Mouse (Mus musculus) thymus, adult 18-20 months (tissue): ENCODE results near the gene Tcl1b5.
"Not testable (repeated sequence)": the region's sequence is repeated elsewhere in the genome, so short reads cannot be mapped to it uniquely, and the experiment has no call there.

Source experiments
- DNase-seq, 2 experiments: peaks; one replicate each; pipeline ENCODE4 v3.0.0; 2022; ENCODE audit warnings: mixed read lengths in 2 of 2

The Tcl1b5 gene

GRCm38 (mm10) chr12:105176044-105176443 lies at the start of gene Tcl1b5:
TSS of gene Tcl1b5 (plus strand) at chr12:105176344.
- not testable (repeated sequence) for DNase-seq

- no peak for DNase-seq
Observed at GRCm38 (mm10) chr12:105126516-105126915, 49.6 kb upstream of the Tcl1b5 start.

- no peak for DNase-seq
Observed at GRCm38 (mm10) chr12:105127607-105128006, 48.5 kb upstream of the Tcl1b5 start.

- DNase-seq: not testable (repeated sequence)
Observed at GRCm38 (mm10) chr12:105129494-105130205, 46.5 kb upstream of the Tcl1b5 start.

GRCm38 (mm10) chr12:105134167-105134566 lies 42.0 kb upstream of the Tcl1b5 start:
- DNase-seq: not testable (repeated sequence)

- not testable (repeated sequence) for DNase-seq
Observed at GRCm38 (mm10) chr12:105134826-105135225, 41.3 kb upstream of the Tcl1b5 start.

GRCm38 (mm10) chr12:105137729-105138128 lies 38.4 kb upstream of the Tcl1b5 start:
- DNase-seq: not testable (repeated sequence)

- no peak for DNase-seq
Observed at GRCm38 (mm10) chr12:105143096-105143495, 33.0 kb upstream of the Tcl1b5 start.

GRCm38 (mm10) chr12:105144928-105145327 lies 31.2 kb upstream of the Tcl1b5 start:
- DNase-seq: not testable (repeated sequence)

GRCm38 (mm10) chr12:105145714-105146113 lies 30.4 kb upstream of the Tcl1b5 start, which contains the start of gene Tcl1b2:
TSS of gene Tcl1b2 (plus strand) at chr12:105146014.
- no peak for DNase-seq

GRCm38 (mm10) chr12:105155286-105155685 lies 20.9 kb upstream of the Tcl1b5 start:
- not testable (repeated sequence) for DNase-seq

GRCm38 (mm10) chr12:105158842-105159241 lies 17.3 kb upstream of the Tcl1b5 start:
- no peak for DNase-seq

GRCm38 (mm10) chr12:105159390-105159789 lies 16.8 kb upstream of the Tcl1b5 start, which contains the start of gene Tcl1b1:
TSS of gene Tcl1b1 (plus strand) at chr12:105159690.
- no peak for DNase-seq

- DNase-seq: no peak
Observed at GRCm38 (mm10) chr12:105166734-105167133, 9.4 kb upstream of the Tcl1b5 start.

- DNase-seq: no peak
Observed at GRCm38 (mm10) chr12:105173366-105173765, 2.8 kb upstream of the Tcl1b5 start.

GRCm38 (mm10) chr12:105174318-105174717 lies 1.8 kb upstream of the Tcl1b5 start:
- peak; percentile 16 to 19 for DNase-seq

GRCm38 (mm10) chr12:105181040-105181644 lies 5.0 kb downstream of the Tcl1b5 start:
- not testable (repeated sequence) for DNase-seq

- DNase-seq: peak in 1 of 2 experiments; percentile 3
Observed at GRCm38 (mm10) chr12:105188980-105189379, 12.8 kb downstream of the Tcl1b5 start.

- not testable (repeated sequence) for DNase-seq
Observed at GRCm38 (mm10) chr12:105190743-105191142, 14.6 kb downstream of the Tcl1b5 start, which contains the start of gene Tcl1b3. TSS of gene Tcl1b3 (plus strand) at chr12:105191043.

- not testable (repeated sequence) for DNase-seq
Observed at GRCm38 (mm10) chr12:105199684-105200497, 23.7 kb downstream of the Tcl1b5 start.

GRCm38 (mm10) chr12:105201657-105202056 lies 25.5 kb downstream of the Tcl1b5 start, which contains the start of gene Tcl1b4:
TSS of gene Tcl1b4 (plus strand) at chr12:105201957.
- DNase-seq: not testable (repeated sequence)

GRCm38 (mm10) chr12:105207071-105207470 lies 30.9 kb downstream of the Tcl1b5 start:
- no peak for DNase-seq

- DNase-seq: no peak
Observed at GRCm38 (mm10) chr12:105208441-105208840, 32.3 kb downstream of the Tcl1b5 start.
